Mouse (Mus musculus) urinary bladder, adult 18-20 months (tissue): Measurements from ENCODE around the gene Lrrc75a.

Experiments
- DNase-seq, 2 experiments: peaks; one replicate each; pipeline ENCODE4 v3.0.0; 2022; ENCODE audit warnings: low spot score in 2 of 2, mixed read lengths in 2 of 2

The Lrrc75a gene

GRCm38 (mm10) chr11:62621586-62622283, 26.6 kb downstream of the Lrrc75a start:
- DNase-seq = no peak

- no peak for DNase-seq
Observed at GRCm38 (mm10) chr11:62621079-62621478, 27.2 kb downstream of the Lrrc75a start.

- DNase-seq = no peak
Observed at GRCm38 (mm10) chr11:62615456-62615855, 32.9 kb downstream of the Lrrc75a start.

- DNase-seq = no peak
Observed at GRCm38 (mm10) chr11:62614876-62615410, 33.4 kb downstream of the Lrrc75a start.

- DNase-seq = peak; percentile 74 to 84
Observed at GRCm38 (mm10) chr11:62613657-62614365, 34.5 kb downstream of the Lrrc75a start.

GRCm38 (mm10) chr11:62612604-62613003, 35.7 kb downstream of the Lrrc75a start:
- DNase-seq = no peak

- DNase-seq = no peak
Observed at GRCm38 (mm10) chr11:62610304-62610703, 38.0 kb downstream of the Lrrc75a start.

- DNase-seq = no peak
Observed at GRCm38 (mm10) chr11:62608826-62609675, 39.3 kb downstream of the Lrrc75a start.

GRCm38 (mm10) chr11:62607952-62608201, 40.4 kb downstream of the Lrrc75a start:
- DNase-seq = no peak

GRCm38 (mm10) chr11:62607170-62607951, 41.0 kb downstream of the Lrrc75a start:
- no peak for DNase-seq

- DNase-seq = no peak
Observed at GRCm38 (mm10) chr11:62606299-62607169, 41.8 kb downstream of the Lrrc75a start.

- no peak for DNase-seq
Observed at GRCm38 (mm10) chr11:62605619-62606298, 42.6 kb downstream of the Lrrc75a start.

- no peak for DNase-seq
Observed at GRCm38 (mm10) chr11:62604886-62605618, 43.3 kb downstream of the Lrrc75a start.

GRCm38 (mm10) chr11:62604123-62604706, 44.1 kb downstream of the Lrrc75a start:
- no peak for DNase-seq

- DNase-seq = peak in 1 of 2 experiments; percentile 21
Observed at GRCm38 (mm10) chr11:62603312-62604056, 44.8 kb downstream of the Lrrc75a start.

- DNase-seq = peak; percentile 90 to 96
Observed at GRCm38 (mm10) chr11:62602619-62603311, 45.6 kb downstream of the Lrrc75a start.
